Mouse (Mus musculus) heart, adult 9 months (tissue): ENCODE results near the gene Gm20538.
A peak's percentile ranks its signal among the peaks of the same experiment; 100 is the strongest.

Experiments
- DNase-seq, 2 experiments: peaks; one replicate each; pipeline ENCODE4 v3.0.0; 2022; ENCODE audit warnings: low spot score in 2 of 2

Gene Gm20538

DNA sequence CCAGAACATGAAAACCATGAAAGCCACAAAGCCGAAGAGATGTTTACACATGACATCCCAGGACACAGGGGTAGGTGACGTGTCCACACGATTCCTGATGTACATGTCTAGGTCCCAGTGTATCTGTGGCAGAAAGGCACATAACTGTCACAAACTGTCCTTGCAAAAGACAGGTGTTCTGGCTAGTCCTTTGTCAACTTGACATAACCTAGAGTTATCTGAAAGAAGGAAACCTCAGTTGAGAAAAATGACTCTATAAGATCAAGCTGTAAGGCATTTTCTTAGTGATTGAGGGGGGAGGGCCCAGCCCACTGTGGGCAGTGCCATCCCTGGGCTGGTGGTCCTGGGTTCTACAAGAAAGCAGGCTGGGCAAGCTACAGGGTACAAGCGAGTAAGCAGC lies at the start of gene Gm20538:
Gm20538 (minus strand) TSS at position 101 of the 400 bp plus-strand sequence.
- DNase-seq, result no peak

DNA sequence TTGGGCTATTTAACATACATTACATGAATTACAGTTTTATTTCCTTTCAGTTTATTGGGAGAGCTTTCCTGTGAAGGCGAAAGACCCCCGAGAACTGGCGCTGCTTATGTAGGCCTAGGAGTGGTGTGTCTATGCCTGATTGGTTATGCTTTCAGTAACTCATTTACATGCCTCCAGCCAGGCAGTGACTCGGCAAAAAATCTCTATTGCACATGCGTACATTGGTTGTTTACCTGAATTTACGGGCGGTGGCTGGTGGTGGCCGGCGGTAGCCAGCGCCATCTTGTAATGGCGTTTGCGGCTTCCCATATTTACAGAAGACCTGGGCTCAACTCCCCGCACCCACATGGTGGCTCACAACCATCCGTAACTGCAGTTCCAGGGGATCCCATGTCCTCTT lies 41.5 kb upstream of the Gm20538 start:
- no peak for DNase-seq

GRCm38 (mm10) chr19:44591638-44592037 lies 39.0 kb upstream of the Gm20538 start:
- no peak for DNase-seq

DNA sequence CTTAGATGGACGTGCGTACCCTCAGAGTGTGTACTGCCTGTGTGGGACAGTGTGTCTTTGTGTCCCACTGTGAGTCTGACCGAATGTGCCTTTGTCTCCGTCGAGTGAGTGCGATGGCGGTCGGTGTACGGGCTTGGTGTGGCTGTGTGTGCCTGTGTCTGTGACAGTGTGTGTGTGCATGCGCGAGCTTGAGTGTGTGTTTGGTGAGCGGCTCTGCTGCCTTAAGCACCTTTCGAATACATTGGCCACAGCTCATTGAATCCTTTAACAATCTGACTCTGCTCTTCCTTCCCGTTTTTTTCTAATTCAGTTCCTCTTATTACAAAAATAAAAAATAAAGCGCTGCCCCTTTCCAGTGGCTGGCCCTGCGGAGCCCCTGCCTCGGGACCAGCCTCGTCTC lies 38.4 kb upstream of the Gm20538 start:
- no peak for DNase-seq

DNA sequence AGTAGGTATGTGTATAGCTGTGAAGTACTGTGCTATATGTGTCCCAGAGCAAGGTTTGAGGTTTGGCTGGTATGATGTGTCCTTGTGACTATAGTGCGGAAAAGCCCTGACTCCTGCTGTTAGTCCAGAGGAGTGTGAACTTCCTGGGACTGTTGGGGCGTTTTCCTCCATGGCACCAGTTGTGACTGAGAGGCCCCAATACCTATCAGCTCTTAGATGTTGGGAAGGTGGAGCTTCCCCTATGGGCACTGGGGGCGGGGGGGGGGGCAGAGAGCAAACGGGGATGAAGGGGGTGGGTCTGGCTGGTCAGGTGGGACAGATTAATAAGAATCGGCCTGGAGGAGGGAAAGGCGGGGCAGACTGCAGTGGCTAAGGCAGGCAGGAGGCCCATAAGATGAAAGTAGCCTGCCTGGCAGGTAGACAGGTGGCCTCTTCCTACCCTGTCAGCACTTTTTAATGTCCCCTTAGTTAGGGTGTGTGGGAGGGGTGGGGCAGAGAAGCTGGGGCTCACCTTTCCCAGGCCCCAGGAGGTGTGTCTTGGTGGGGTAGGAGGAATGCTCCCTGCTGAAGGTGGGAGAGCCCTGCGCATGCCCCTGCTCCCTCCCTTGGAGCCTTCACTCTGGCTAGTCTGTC lies 37.1 kb upstream of the Gm20538 start:
- no peak for DNase-seq

- DNase-seq, result no peak
These were observed 35.4 kb upstream of the Gm20538 start for GRCm38 (mm10) chr19:44588036-44588435.

GRCm38 (mm10) chr19:44582638-44583309 lies 30.1 kb upstream of the Gm20538 start:
- DNase-seq, result peak; percentile 73 to 87

DNA sequence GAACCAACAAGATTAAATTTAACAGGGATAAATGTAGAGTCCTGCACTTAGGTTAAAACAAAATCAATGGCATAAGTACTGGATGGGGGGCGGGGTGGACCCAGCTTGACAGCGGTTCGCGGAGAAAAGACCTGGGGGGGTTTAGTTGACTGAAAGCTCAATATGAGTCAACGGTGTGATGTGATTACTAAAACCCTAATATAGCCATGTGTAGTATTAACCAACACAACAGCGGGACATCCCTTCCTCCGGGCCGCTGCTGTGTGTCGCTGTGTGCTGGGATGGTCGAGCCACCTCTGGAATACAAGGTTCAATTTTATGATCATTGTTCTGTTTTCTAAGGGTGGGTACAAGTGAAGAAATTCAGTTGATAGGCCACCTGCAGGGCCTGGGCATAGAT lies 29.5 kb upstream of the Gm20538 start:
- no peak for DNase-seq

- no peak for DNase-seq
These were observed 25.4 kb upstream of the Gm20538 start for GRCm38 (mm10) chr19:44578038-44578437.

DNA sequence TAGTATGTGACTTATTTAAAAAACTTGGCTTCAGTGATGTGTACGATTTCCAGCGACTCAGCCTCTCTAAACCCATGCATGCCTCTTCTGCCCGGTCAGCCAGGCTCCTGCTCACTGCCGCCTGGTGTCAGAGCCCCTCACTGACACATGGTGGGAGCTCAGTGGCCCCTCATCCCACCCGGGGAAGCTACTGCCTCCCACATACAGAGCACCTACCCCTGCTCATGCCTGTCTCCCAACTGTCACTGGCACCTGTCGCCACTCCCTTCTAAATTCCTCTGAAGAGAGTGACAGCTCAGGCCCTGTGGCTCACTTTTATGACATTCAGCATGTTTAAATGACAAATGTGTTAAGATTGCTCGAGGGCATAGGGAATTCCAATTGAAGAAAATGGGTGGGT lies 23.6 kb upstream of the Gm20538 start:
- DNase-seq, result no peak

GRCm38 (mm10) chr19:44567763-44568162 lies 15.1 kb upstream of the Gm20538 start:
- no peak for DNase-seq

- DNase-seq, result no peak
These were observed 11.4 kb upstream of the Gm20538 start for GRCm38 (mm10) chr19:44564006-44564405.

DNA sequence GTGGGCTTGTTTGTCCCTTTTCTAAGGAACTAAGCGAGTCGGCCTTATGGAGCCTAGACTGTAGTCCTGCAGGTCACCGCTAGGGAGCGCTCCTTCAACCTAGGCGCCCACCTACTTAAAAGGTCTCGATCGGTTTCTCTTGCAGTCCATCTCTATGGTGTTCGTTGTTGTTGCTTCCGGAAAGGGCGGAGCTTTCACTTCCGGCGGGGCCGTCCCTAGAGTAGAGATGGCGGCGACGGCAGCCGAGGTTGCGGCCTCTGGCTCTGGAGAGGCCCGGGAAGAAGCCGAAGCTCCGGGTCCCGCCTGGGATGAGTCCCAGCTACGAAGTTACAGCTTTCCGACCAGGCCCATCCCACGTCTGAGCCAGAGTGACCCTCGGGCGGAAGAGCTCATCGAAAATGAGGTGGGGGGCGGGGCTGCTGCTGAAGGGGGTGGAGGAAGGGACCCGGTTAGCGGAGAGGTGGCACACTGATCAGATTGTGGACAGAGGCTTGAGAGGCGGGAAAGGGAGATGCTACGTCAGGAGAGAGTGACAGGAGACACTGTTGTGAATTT lies 10.1 kb upstream of the Gm20538 start, which contains the start of gene Hif1an:
Hif1an (plus strand) TSS at position 199 of the 555 bp plus-strand sequence.
- DNase-seq, result peak; percentile 95 to 97

GRCm38 (mm10) chr19:44554861-44555590 lies 2.4 kb upstream of the Gm20538 start, which contains the start of gene Ndufb8:
Gene Ndufb8 (minus strand): TSS chr19:44555440.
- peak; percentile 93 for DNase-seq

GRCm38 (mm10) chr19:44554490-44554860 lies 1.8 kb upstream of the Gm20538 start:
- no peak for DNase-seq

DNA sequence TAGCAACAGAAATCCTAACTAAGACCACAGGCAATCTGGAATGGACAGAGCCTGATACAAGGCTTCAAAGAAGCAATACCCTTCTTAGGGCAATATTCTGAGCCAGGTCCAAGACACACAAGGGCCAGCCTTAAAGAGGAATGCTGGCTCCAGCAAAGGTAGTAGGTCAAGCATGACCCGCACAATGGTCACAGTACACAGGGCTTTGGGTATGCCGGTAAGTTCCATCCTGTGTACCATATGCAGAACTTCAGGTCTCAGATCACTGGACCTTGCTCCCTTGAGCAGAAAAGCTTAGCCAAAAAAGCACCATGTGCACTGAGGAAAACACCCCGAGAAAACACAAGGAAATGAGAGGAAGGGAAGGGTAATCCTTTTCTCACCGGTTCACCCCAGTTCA lies 655 bp upstream of the Gm20538 start:
- DNase-seq, result no peak

DNA sequence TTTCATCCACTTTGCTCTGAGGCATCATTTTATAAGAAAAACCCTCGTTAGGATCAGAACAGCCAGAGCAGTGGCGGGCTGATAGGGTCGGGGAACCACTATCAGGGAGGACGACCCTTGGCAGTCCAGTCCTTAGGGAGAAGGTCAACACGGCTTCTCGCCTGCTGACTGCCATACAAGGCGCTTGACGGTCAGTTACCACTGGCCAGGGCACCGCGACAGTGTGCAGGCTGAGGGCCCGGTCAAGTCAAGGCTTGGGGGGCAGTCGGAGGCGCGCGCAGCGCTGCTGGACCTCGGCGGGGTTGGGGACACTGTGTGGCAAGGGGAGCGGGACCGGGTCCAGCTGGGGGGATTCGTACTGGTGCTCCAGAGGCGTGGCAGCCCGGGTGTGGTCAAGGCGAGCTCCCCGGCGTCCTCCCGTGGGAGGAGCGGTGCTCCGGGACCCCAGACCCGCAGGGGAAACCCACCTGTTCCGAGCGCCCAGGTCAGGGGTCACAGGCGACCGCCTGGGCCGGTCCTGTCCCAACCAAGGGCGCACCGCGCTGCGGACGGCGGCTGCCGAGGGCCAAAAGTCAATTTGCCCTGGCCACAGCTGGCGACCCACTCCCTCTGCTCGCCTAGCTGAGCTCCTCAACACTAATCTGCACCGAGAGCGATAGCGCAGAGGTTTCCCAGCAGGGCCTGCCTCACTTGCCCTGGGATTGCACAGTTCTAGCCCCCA lies 7.2 kb downstream of the Gm20538 start, which contains the start of gene Sec31b:
Sec31b (minus strand) TSS at position 544 of the 721 bp plus-strand sequence.
- peak; percentile 58 to 67 for DNase-seq

- peak; percentile 21 to 65 for DNase-seq
These were observed 7.9 kb downstream of the Gm20538 start for GRCm38 (mm10) chr19:44544775-44545174.

DNA sequence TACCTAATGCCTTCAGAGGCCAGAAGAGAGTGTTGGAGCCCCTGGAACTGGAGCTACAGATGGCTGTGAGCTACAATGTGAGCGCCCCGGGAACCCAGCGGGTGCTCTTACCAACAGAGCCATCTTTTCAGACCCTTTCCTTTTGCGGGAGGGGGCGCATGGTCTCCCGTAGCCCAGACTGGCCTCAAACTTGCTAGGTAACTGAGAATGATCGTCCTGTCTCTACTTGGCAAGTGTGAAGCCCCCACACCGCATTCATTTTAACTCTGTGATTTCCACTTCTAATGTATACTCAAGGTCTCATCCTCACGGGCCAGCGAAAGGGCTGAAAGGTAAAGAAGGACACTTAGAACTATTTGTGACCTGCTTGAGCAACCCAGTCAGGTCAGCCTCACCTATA lies 8.3 kb downstream of the Gm20538 start:
- no peak for DNase-seq

GRCm38 (mm10) chr19:44542694-44543178 lies 9.9 kb downstream of the Gm20538 start:
- DNase-seq, result no peak

DNA sequence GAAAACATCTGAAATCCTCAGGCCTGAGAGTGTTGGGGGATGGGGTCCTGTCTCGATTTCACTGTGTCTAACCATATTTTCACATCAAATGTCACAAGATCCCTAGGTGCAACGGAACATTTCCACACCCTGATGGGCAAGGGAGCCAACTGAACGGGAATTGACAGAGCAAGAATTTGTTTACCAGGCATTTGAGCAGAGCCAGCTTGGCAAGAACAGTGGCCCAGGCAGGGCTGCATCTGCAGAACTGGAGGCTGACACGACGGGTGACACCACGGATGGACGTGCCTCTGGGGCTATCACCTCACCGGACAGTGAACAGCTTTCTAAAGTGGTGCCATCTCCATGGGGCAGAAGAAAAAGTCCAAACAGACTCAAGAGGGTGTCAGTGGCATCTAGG lies 15.2 kb downstream of the Gm20538 start:
- DNase-seq, result no peak
